Mouse (Mus musculus): ENCODE measurements around the gene Wnt10b.

Wnt10b gene

GRCm38 (mm10) chr15:98774096-98774495 is 3.9 kb downstream of the Wnt10b start:
- no peak for DNase-seq (ENCODE audit: low read depth in 2 of 2, low spot score in 2 of 2)

DNA sequence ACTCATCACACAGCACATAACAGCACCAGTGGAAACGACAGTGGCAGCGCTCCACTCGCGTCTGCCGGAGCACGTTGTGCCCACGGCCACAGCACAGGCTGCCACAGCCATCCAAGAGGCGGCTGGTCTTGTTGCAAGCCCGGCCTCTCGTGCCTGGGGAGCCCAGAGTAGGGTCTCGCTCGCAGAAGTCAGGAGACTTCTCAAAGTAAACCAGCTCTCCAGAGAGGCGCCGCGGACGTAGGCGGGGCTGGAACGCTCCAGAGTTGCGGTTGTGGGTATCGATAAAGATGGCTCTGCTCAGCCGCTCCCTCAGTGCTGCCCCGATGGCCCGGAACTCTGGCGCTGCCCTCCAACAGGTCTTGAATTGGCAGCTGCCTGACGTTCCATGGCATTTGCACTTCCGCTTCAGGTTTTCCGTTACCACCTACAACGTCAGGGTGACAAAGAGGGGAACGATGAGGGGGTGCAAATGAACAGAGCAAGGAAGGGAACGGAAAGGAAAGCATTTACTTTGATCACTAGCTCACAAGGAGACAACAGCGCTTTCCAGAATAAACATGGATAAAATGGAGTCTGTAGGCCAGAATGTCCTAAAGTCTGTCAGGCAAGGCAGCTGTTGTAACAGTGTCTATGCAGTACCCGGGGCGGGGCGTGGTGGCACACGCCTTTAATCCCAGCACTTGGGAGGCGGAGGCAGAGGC is 5.3 kb downstream of the Wnt10b start:
- DNase-seq (ENCODE audit: low read depth in 2 of 2, low spot score in 2 of 2), result peak; percentile 46 to 56

- DNase-seq (ENCODE audit: low read depth in 2 of 2, low spot score in 2 of 2), result no peak
These were observed 6.0 kb downstream of the Wnt10b start for GRCm38 (mm10) chr15:98771813-98772425.

- DNase-seq (ENCODE audit: low read depth in 2 of 2, low spot score in 2 of 2), result no peak
These were observed 9.7 kb downstream of the Wnt10b start for GRCm38 (mm10) chr15:98768259-98768658.

- no peak for DNase-seq (ENCODE audit: low read depth in 2 of 2, low spot score in 2 of 2)
These were observed 12.0 kb downstream of the Wnt10b start for GRCm38 (mm10) chr15:98765929-98766328.

- peak; percentile 94 to 96 for DNase-seq (ENCODE audit: low read depth in 2 of 2, low spot score in 2 of 2)
These were observed 15.1 kb downstream of the Wnt10b start, which contains the start of gene Arf3 for GRCm38 (mm10) chr15:98762670-98763529. Gene Arf3 (minus strand): TSS chr15:98763214.

- peak; percentile 58 to 69 for DNase-seq (ENCODE audit: low read depth in 2 of 2, low spot score in 2 of 2)
These were observed 15.7 kb downstream of the Wnt10b start for GRCm38 (mm10) chr15:98762201-98762621.

DNA sequence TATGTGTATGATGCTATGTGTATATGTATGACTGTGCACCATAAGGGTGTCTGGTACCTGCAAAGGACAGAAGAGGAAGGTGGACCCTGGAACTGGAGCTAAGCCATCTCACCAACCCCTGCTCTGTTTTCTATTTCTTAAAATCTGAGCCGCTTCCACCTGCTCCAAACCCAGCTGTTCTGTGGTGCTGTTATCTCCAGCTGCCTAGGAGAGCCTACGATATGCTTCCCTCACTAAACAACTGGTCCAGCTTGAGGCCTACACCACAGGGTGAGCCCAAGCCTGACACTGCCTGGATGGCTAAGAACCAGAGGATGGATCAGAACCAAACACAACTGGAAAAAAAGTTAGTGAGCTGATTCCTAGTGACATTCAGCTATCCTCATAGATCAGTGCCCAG is 23.8 kb downstream of the Wnt10b start:
- DNase-seq (ENCODE audit: low read depth in 2 of 2, low spot score in 2 of 2), result no peak

DNA sequence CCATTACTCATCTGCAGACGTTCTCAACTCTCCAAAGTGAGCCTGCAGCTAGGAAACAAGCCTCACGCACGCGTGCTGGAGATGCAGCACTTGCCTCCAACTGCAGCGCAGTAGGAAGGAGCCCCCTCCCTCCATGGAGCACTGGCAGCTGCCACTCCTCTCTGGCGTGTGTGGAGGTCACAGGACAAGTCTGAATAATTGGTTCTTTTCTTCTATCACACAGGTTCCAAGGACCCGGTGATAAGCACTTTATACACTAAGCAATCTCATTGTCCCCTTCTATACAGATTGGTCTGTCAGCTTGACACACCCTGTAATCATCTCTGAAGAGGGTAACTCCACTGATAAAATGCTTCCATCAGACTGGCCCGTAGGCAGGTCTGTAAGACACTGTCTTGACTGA is 24.9 kb downstream of the Wnt10b start:
- no peak for DNase-seq (ENCODE audit: low read depth in 2 of 2, low spot score in 2 of 2)

GRCm38 (mm10) chr15:98749093-98749492 is 28.9 kb downstream of the Wnt10b start:
- no peak for DNase-seq (ENCODE audit: low read depth in 2 of 2, low spot score in 2 of 2)

GRCm38 (mm10) chr15:98747296-98747695 is 30.7 kb downstream of the Wnt10b start:
- no peak for DNase-seq (ENCODE audit: low read depth in 2 of 2, low spot score in 2 of 2)

DNA sequence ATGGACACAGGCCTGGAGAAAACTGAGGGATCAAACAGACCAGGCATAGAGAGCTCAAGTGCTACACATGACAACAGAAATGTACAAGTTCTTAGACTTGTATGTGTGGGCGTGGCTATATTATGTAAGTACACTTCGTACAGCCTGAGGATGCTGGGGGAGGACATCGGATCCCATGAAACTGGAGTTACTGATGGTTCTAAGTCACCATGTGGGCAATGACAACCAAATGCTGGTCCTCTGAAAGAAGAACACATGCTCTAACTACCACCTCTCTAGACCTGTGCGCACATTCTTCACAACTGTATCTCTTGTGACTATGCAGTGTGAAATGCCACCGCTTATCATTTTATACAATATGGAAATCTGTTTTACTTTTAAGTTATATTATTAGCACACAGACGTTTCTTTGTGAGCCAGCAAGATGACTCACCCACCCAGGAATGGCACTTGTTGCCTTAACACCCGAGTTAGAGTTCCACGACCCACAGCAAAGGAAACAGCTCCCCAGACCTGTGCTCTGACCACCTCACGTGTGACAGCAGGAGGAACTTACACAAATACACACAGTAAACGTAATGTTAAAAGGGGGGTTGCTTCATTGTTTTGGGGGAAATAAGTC is 31.5 kb downstream of the Wnt10b start:
- DNase-seq (ENCODE audit: low read depth in 2 of 2, low spot score in 2 of 2), result no peak

- DNase-seq (ENCODE audit: low read depth in 2 of 2, low spot score in 2 of 2), result peak; percentile 47 to 56
These were observed 34.1 kb downstream of the Wnt10b start for GRCm38 (mm10) chr15:98743863-98744262.

- DNase-seq (ENCODE audit: low read depth in 2 of 2, low spot score in 2 of 2), result no peak
These were observed 35.1 kb downstream of the Wnt10b start for GRCm38 (mm10) chr15:98742766-98743428.

DNA sequence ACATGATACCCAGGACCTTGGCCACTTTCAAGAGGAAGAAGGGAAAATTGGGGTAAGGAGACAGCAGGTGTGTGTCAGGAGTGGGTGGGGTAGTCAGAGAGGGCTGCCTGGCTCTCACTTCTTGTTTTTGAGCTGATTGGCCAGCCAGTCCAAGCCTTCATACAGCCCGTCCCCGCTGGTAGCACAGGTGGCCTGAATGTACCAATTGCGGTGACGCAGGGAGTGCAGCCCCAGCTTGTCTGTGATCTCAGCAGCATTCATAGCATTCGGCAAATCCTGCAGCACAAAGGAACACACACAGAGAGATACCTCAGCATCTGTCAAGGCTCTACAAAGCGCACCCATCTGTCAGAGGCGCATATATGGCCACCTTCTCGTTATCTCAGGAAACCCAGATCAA is 37.7 kb downstream of the Wnt10b start:
- no peak for DNase-seq (ENCODE audit: low read depth in 2 of 2, low spot score in 2 of 2)

GRCm38 (mm10) chr15:98738796-98739195 is 39.2 kb downstream of the Wnt10b start:
- DNase-seq (ENCODE audit: low read depth in 2 of 2, low spot score in 2 of 2), result no peak

DNA sequence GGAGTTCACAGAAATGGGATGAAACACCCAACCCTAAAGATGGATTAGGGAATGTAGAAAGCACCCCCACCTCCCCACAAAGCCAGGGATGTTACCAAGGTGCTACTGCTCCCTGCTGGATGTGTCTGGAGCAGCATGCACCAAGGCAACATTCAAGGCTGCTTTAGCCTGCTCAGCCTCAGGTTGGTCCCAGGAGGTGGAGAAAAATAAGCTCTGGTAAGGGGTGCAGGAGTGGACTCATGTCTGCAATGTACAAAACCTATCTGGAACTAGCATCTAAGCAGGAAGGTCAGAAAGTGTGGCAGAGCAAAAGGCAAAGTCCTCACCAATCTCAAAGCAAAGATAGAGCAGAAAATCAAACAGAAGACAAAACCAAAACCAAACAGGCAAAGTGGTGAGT is 40.1 kb downstream of the Wnt10b start:
- DNase-seq (ENCODE audit: low read depth in 2 of 2, low spot score in 2 of 2), result peak in 1 of 2 experiments; percentile 21

- DNase-seq (ENCODE audit: low read depth in 2 of 2, low spot score in 2 of 2), result no peak
These were observed 41.4 kb downstream of the Wnt10b start for GRCm38 (mm10) chr15:98736521-98736920.

GRCm38 (mm10) chr15:98733976-98734566 is 43.9 kb downstream of the Wnt10b start:
- no peak for DNase-seq (ENCODE audit: low read depth in 2 of 2, low spot score in 2 of 2)

DNA sequence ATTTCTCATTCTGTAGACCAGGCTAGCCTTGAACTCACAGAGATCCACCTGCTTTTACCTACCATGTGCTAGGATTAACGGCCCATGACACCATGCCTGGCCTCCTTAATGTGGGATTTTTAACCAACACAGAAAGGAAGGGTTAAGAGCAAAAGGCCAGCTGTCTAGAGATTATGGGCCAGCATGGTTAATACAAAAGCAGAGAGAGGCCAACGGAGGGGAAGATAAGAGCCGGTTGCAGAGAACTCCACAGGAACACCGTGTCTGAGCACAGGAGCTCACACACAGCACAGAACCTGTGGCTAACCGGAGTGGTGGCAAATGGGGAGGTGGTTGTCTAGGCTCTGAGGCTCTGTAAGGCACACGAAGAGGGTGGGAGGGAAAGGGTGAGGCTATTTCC is 44.6 kb downstream of the Wnt10b start:
- no peak for DNase-seq (ENCODE audit: low read depth in 2 of 2, low spot score in 2 of 2)

All from CD8-positive naive resting alpha-beta T cell, adult 2 months (primary cell).